Mouse (Mus musculus): ENCODE results near the gene Bco1.

DNA sequence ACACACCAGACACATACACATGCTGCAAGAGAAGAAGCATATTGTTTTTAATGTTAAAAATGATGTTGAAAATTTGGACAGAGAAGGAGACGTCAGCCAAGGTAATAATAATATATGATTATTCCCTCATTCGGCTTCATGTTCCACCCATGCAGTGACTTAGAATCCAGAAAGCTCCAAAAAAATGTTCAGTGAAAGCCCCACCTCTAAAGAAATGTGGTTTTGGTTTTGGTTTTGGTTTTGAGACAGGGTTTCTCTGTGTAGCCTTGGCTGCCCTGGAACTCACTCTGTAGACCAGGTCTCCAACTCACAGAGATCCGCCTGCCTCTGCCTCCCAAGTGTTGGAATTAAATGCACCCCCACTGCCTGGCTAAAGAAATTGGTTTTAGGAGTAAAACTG, 30.2 kb downstream of the Bco1 start:
- TF ChIP-seq CTCF (IDR thresholded peaks at IDR 0.05; ENCODE audit: extremely low read depth, insufficient read depth, insufficient read length, insufficient replicate concordance): no peak
- TF ChIP-seq POLR2A (IDR thresholded peaks at IDR 0.05; ENCODE audit: low read depth, low read length): no peak

Measured in spleen, adult 2 months (tissue).